Mouse (Mus musculus): Measurements from ENCODE around the gene Sorcs3. TPM values are rescaled to one million over a fixed set of nuclear protein-coding genes. Genes with fewer than 3 reads are reported as not detected.
A peak's percentile ranks its signal among the peaks of the same experiment; 100 is the strongest.

Sorcs3 gene
- polyA plus RNA-seq, 1 experiment from 2014 or later: 5.3 TPM

GRCm38 (mm10) chr19:48337461-48337860 is 131.6 kb downstream of the Sorcs3 start:
- WGBS: 82% methylated on average over 6 of the region's 6 CpGs
- DNase-seq (ENCODE audit: low spot score): no peak

GRCm38 (mm10) chr19:48338098-48338497 is 132.3 kb downstream of the Sorcs3 start:
- Histone ChIP-seq H3K4me2 (ENCODE audit: low read length) (no peak overlapping the region), H3K4me1 (ENCODE audit: control insufficient read depth, insufficient read depth, low read length) (no peaks in the 10 kb centered on the region), H3K4me3 (ENCODE audit: low read depth, low read length) (no peak overlapping the region), H3K27me3 (replicated peaks; ENCODE audit: control insufficient read depth, insufficient read depth, low read length) (no peaks in the 10 kb centered on the region), H3K9me3 (replicated peaks; ENCODE audit: control insufficient read depth, low read length) (no peaks in the 10 kb centered on the region), H3K27ac (ENCODE audit: low read depth, low read length) (no peak overlapping the region), H3K36me3 (ENCODE audit: control insufficient read depth, insufficient read depth, low read length) (no peaks in the 10 kb centered on the region), H3K9ac (ENCODE audit: low read length) (no peak overlapping the region)
- no peak for DNase-seq (ENCODE audit: low spot score)
- 92% methylated on average over 5 of the region's 5 CpGs for WGBS
- ATAC-seq: no peak

More at GRCm38 (mm10) chr19:48337461-48337860, 131.6 kb downstream of the Sorcs3 start:
- no peaks in the 10 kb centered on the region for H3K27me3 ChIP-seq (replicated peaks; ENCODE audit: control insufficient read depth, insufficient read depth, low read length)
- H3K4me1 ChIP-seq (ENCODE audit: control insufficient read depth, insufficient read depth, low read length): no peaks in the 10 kb centered on the region
- H3K27ac ChIP-seq (ENCODE audit: low read depth, low read length): no peak overlapping the region
- ATAC-seq: no peak
- H3K4me3 ChIP-seq (ENCODE audit: low read depth, low read length): no peak overlapping the region
- H3K36me3 ChIP-seq (ENCODE audit: control insufficient read depth, insufficient read depth, low read length): no peaks in the 10 kb centered on the region
- H3K9me3 ChIP-seq (replicated peaks; ENCODE audit: control insufficient read depth, low read length): no peaks in the 10 kb centered on the region
- no peak overlapping the region for H3K4me2 ChIP-seq (ENCODE audit: low read length)
- no peak overlapping the region for H3K9ac ChIP-seq (ENCODE audit: low read length)

GRCm38 (mm10) chr19:48342770-48343169 is 136.9 kb downstream of the Sorcs3 start:
- WGBS: 93% methylated on average over 4 of the region's 4 CpGs

GRCm38 (mm10) chr19:48343442-48343841 is 137.6 kb downstream of the Sorcs3 start:
- WGBS: 52% methylated on average over 7 of the region's 7 CpGs
- no peaks in the 10 kb centered on the region for H3K36me3 ChIP-seq (ENCODE audit: control insufficient read depth, insufficient read depth, low read length)
- no peak overlapping the region for H3K4me3 ChIP-seq (ENCODE audit: low read depth, low read length)
- DNase-seq (ENCODE audit: low spot score) (peak; percentile 52), ATAC-seq (peak; percentile 67; the same call in 1 of the 2 replicates)
- no peaks in the 10 kb centered on the region for H3K9me3 ChIP-seq (replicated peaks; ENCODE audit: control insufficient read depth, low read length)
- H3K9ac ChIP-seq (ENCODE audit: low read length): no peak overlapping the region
- H3K4me2 ChIP-seq (ENCODE audit: low read length): no peak overlapping the region
- no peak overlapping the region for H3K27ac ChIP-seq (ENCODE audit: low read depth, low read length)
- no peaks in the 10 kb centered on the region for H3K27me3 ChIP-seq (replicated peaks; ENCODE audit: control insufficient read depth, insufficient read depth, low read length)
- no peaks in the 10 kb centered on the region; the same call in none of the 2 replicates for H3K4me1 ChIP-seq (ENCODE audit: control insufficient read depth, insufficient read depth, low read length)

More at GRCm38 (mm10) chr19:48342770-48343169, 136.9 kb downstream of the Sorcs3 start:
- Histone ChIP-seq H3K9ac (ENCODE audit: low read length) (no peak overlapping the region), H3K27ac (ENCODE audit: low read depth, low read length) (no peak overlapping the region), H3K9me3 (replicated peaks; ENCODE audit: control insufficient read depth, low read length) (no peaks in the 10 kb centered on the region), H3K27me3 (replicated peaks; ENCODE audit: control insufficient read depth, insufficient read depth, low read length) (no peaks in the 10 kb centered on the region), H3K36me3 (ENCODE audit: control insufficient read depth, insufficient read depth, low read length) (no peaks in the 10 kb centered on the region), H3K4me3 (ENCODE audit: low read depth, low read length) (no peak overlapping the region), H3K4me2 (ENCODE audit: low read length) (no peak overlapping the region), H3K4me1 (ENCODE audit: control insufficient read depth, insufficient read depth, low read length) (no peaks in the 10 kb centered on the region; the same call in none of the 2 replicates)
- ATAC-seq (no peak), DNase-seq (ENCODE audit: low spot score) (no peak)

- WGBS: 65% methylated on average over 5 of the region's 5 CpGs
- peak; percentile 52; the same call in 1 of the 2 replicates for ATAC-seq
Observed at GRCm38 (mm10) chr19:48347116-48347515, 141.3 kb downstream of the Sorcs3 start.

GRCm38 (mm10) chr19:48356806-48357205 is 151.0 kb downstream of the Sorcs3 start:
- 77% methylated on average over 2 of the region's 2 CpGs for WGBS
- DNase-seq (ENCODE audit: low spot score) (no peak), ATAC-seq (no peak)
- Histone ChIP-seq H3K27me3 (replicated peaks; ENCODE audit: control insufficient read depth, insufficient read depth, low read length) (no peaks in the 10 kb centered on the region), H3K4me1 (ENCODE audit: control insufficient read depth, insufficient read depth, low read length) (no peaks in the 10 kb centered on the region), H3K9ac (ENCODE audit: low read length) (no peak overlapping the region), H3K9me3 (replicated peaks; ENCODE audit: control insufficient read depth, low read length) (no peaks in the 10 kb centered on the region), H3K27ac (ENCODE audit: low read depth, low read length) (no peak overlapping the region), H3K4me3 (ENCODE audit: low read depth, low read length) (no peak overlapping the region), H3K4me2 (ENCODE audit: low read length) (no peak overlapping the region), H3K36me3 (ENCODE audit: control insufficient read depth, insufficient read depth, low read length) (no peaks in the 10 kb centered on the region)

More at GRCm38 (mm10) chr19:48347116-48347515, 141.3 kb downstream of the Sorcs3 start:
- no peaks in the 10 kb centered on the region; the same call in none of the 2 replicates for H3K4me1 ChIP-seq (ENCODE audit: control insufficient read depth, insufficient read depth, low read length)
- no peaks in the 10 kb centered on the region for H3K36me3 ChIP-seq (ENCODE audit: control insufficient read depth, insufficient read depth, low read length)
- H3K9ac ChIP-seq (ENCODE audit: low read length): no peak overlapping the region
- H3K27ac ChIP-seq (ENCODE audit: low read depth, low read length): no peak overlapping the region
- peak; percentile 30 for DNase-seq (ENCODE audit: low spot score)
- H3K9me3 ChIP-seq (replicated peaks; ENCODE audit: control insufficient read depth, low read length): no peaks in the 10 kb centered on the region
- no peak overlapping the region for H3K4me3 ChIP-seq (ENCODE audit: low read depth, low read length)
- no peaks in the 10 kb centered on the region for H3K27me3 ChIP-seq (replicated peaks; ENCODE audit: control insufficient read depth, insufficient read depth, low read length)
- H3K4me2 ChIP-seq (ENCODE audit: low read length): no peak overlapping the region

GRCm38 (mm10) chr19:48362167-48362566 is 156.3 kb downstream of the Sorcs3 start:
- no peak overlapping the region for H3K27ac ChIP-seq (ENCODE audit: low read depth, low read length)
- DNase-seq (ENCODE audit: low spot score) (peak; percentile 16), ATAC-seq (peak; percentile 37)
- no peaks in the 10 kb centered on the region for H3K4me1 ChIP-seq (ENCODE audit: control insufficient read depth, insufficient read depth, low read length)
- WGBS: 28% methylated on average over 2 of the region's 2 CpGs
- H3K4me2 ChIP-seq (ENCODE audit: low read length): no peak overlapping the region
- H3K27me3 ChIP-seq (replicated peaks; ENCODE audit: control insufficient read depth, insufficient read depth, low read length): no peaks in the 10 kb centered on the region
- no peak overlapping the region for H3K4me3 ChIP-seq (ENCODE audit: low read depth, low read length)
- no peaks in the 10 kb centered on the region for H3K36me3 ChIP-seq (ENCODE audit: control insufficient read depth, insufficient read depth, low read length)
- no peaks in the 10 kb centered on the region for H3K9me3 ChIP-seq (replicated peaks; ENCODE audit: control insufficient read depth, low read length)
- H3K9ac ChIP-seq (ENCODE audit: low read length): no peak overlapping the region

- WGBS: 44% methylated on average over 10 of the region's 10 CpGs
- no peak overlapping the region for H3K4me2 ChIP-seq (ENCODE audit: low read length)
- H3K4me3 ChIP-seq (ENCODE audit: low read depth, low read length): no peak overlapping the region
- H3K27me3 ChIP-seq (replicated peaks; ENCODE audit: control insufficient read depth, insufficient read depth, low read length): no peaks in the 10 kb centered on the region
- no peak overlapping the region for H3K9ac ChIP-seq (ENCODE audit: low read length)
- no peaks in the 10 kb centered on the region for H3K4me1 ChIP-seq (ENCODE audit: control insufficient read depth, insufficient read depth, low read length)
- H3K27ac ChIP-seq (ENCODE audit: low read depth, low read length): no peak overlapping the region
- ATAC-seq: no peak
- no peaks in the 10 kb centered on the region for H3K9me3 ChIP-seq (replicated peaks; ENCODE audit: control insufficient read depth, low read length)
- DNase-seq (ENCODE audit: low spot score): peak; percentile 52
- no peaks in the 10 kb centered on the region for H3K36me3 ChIP-seq (ENCODE audit: control insufficient read depth, insufficient read depth, low read length)
Observed at GRCm38 (mm10) chr19:48368056-48368455, 162.2 kb downstream of the Sorcs3 start.

GRCm38 (mm10) chr19:48371787-48372186 is 166.0 kb downstream of the Sorcs3 start:
- Histone ChIP-seq H3K4me1 (ENCODE audit: control insufficient read depth, insufficient read depth, low read length) (no peaks in the 10 kb centered on the region), H3K27ac (ENCODE audit: low read depth, low read length) (no peak overlapping the region), H3K9ac (ENCODE audit: low read length) (no peak overlapping the region), H3K36me3 (ENCODE audit: control insufficient read depth, insufficient read depth, low read length) (no peaks in the 10 kb centered on the region), H3K27me3 (replicated peaks; ENCODE audit: control insufficient read depth, insufficient read depth, low read length) (no peaks in the 10 kb centered on the region), H3K4me3 (ENCODE audit: low read depth, low read length) (no peak overlapping the region), H3K9me3 (replicated peaks; ENCODE audit: control insufficient read depth, low read length) (no peaks in the 10 kb centered on the region), H3K4me2 (ENCODE audit: low read length) (no peak overlapping the region)
- ATAC-seq (no peak), DNase-seq (ENCODE audit: low spot score) (no peak)
- WGBS: 91% methylated on average over 9 of the region's 9 CpGs
